Mouse (Mus musculus): ENCODE data around the gene Zbtb21. TPM values are rescaled to one million over a fixed set of nuclear protein-coding genes. Genes with fewer than 3 reads are reported as not detected.

The Zbtb21 gene
- polyA plus RNA-seq, 2 experiments: 11.9 to 17.3 TPM

DNA sequence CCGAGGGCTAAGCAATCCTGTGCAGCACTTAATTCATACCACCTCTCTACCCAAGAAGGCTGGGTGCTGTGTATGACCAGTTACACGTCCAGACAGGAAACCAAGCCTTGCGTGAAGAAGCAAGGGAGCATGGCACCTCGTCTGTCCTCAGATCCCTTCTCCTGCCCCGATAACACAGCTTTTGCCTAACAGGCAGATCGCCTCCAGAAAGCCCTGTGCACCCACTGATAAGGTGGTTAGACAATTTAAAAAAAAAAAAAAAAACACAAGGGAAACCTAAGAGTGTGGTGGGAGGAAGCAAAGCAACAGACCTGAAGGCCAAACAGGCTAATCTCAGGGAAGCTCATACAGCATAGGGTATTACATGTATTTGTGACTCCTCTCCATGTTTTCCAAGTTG lies 54.9 kb downstream of the Zbtb21 start:
- Histone ChIP-seq H3K36me3 (ENCODE audit: control insufficient read depth, insufficient read depth, low read length) (no peaks in the 10 kb centered on the region), H3K27ac (replicated peaks; ENCODE audit: low read depth, low read length) (no peak overlapping the region), H3K4me1 (ENCODE audit: control insufficient read depth, insufficient read depth, low read length) (no peaks in the 10 kb centered on the region), H3K9ac (ENCODE audit: low read depth, low read length, severe bottlenecking) (no peak overlapping the region), H3K9me3 (ENCODE audit: control insufficient read depth, low read length) (no peaks in the 10 kb centered on the region), H3K27me3 (ENCODE audit: control insufficient read depth, insufficient read depth, low read length) (no peaks in the 10 kb centered on the region), H3K4me3 (replicated peaks; ENCODE audit: low read length) (no peak overlapping the region), H3K4me2 (replicated peaks; ENCODE audit: low read depth, low read length, severe bottlenecking) (no peak overlapping the region)
- ATAC-seq (ENCODE audit: low FRiP score, low read depth): no peak
- no peak for DNase-seq (ENCODE audit: low spot score)
- no peak for TF ChIP-seq POLR2A (IDR thresholded peaks at IDR 0.05; ENCODE audit: borderline replicate concordance, extremely low read depth, insufficient read depth, insufficient read length)
- 78% methylated on average over 6 of the region's 6 CpGs for WGBS

GRCm38 (mm10) chr16:97906337-97906736 lies 56.1 kb downstream of the Zbtb21 start:
- H3K4me3 ChIP-seq (replicated peaks; ENCODE audit: low read length): no peak overlapping the region
- H3K9ac ChIP-seq (ENCODE audit: low read depth, low read length, severe bottlenecking): no peak overlapping the region
- TF ChIP-seq POLR2A (IDR thresholded peaks at IDR 0.05; ENCODE audit: borderline replicate concordance, extremely low read depth, insufficient read depth, insufficient read length): no peak

DNA sequence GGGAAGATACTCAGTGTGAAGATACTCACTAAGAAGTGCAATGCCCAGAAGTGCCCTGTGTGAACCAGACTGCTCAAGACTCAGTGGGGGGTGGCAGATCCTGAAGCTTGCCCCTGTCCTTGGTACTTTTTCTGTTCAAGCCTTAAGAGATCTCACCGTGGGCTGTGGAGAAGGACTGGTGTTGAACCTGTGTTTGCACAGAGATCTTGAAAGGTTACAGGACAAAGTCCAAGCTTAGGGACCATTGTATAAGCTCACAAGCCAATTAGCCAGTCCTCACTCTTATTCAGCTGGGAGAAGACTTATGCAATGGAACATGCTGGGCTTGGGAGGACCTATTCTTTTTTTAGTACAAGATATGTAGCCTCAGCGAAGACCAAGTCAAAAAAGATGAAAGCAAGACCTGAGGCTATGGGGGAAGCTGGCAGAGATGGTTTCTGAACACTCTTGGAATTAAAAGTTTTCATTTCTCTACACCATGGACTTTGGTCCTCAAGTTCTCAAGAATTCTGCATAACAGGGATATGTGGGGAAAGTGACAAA lies 56.9 kb downstream of the Zbtb21 start:
- no peak overlapping the region for H3K9ac ChIP-seq (ENCODE audit: low read depth, low read length, severe bottlenecking)
- no peak overlapping the region for H3K4me2 ChIP-seq (replicated peaks; ENCODE audit: low read depth, low read length, severe bottlenecking)

More at GRCm38 (mm10) chr16:97906337-97906736, 56.1 kb downstream of the Zbtb21 start:
- H3K27ac ChIP-seq (replicated peaks; ENCODE audit: low read depth, low read length): no peak overlapping the region
- ATAC-seq (ENCODE audit: low FRiP score, low read depth) (no peak), DNase-seq (ENCODE audit: low spot score) (no peak)
- no peaks in the 10 kb centered on the region for H3K4me1 ChIP-seq (ENCODE audit: control insufficient read depth, insufficient read depth, low read length)
- H3K4me2 ChIP-seq (replicated peaks; ENCODE audit: low read depth, low read length, severe bottlenecking): no peak overlapping the region
- H3K36me3 ChIP-seq (ENCODE audit: control insufficient read depth, insufficient read depth, low read length): no peaks in the 10 kb centered on the region
- H3K9me3 ChIP-seq (ENCODE audit: control insufficient read depth, low read length): no peaks in the 10 kb centered on the region
- no peaks in the 10 kb centered on the region for H3K27me3 ChIP-seq (ENCODE audit: control insufficient read depth, insufficient read depth, low read length)

DNA sequence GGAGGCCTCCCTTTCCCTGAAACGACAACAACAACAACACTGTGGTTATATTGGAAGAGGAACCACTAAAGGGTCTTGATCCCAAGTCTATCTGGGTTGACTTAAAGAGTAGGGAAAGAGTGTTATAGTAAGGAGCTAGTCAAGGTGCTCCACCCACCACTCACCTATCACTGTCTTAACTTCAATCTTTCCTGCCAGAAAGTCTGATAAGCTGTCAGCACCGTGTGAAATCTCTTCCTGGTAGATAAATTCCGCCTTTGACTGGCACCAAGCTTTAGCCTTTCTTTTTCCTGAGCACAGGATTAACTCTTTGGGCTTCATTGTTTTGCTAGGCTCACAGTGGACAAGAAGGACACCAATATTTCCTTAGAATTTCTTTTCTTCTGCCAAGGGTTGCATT lies 58.4 kb downstream of the Zbtb21 start:
- WGBS: 85% methylated on average over 3 of the region's 3 CpGs
- Histone ChIP-seq H3K27ac (replicated peaks; ENCODE audit: low read depth, low read length) (no peak overlapping the region), H3K36me3 (ENCODE audit: control insufficient read depth, insufficient read depth, low read length) (no peaks in the 10 kb centered on the region), H3K9me3 (ENCODE audit: control insufficient read depth, low read length) (no peaks in the 10 kb centered on the region), H3K4me3 (replicated peaks; ENCODE audit: low read length) (no peak overlapping the region), H3K4me1 (ENCODE audit: control insufficient read depth, insufficient read depth, low read length) (no peaks in the 10 kb centered on the region), H3K4me2 (replicated peaks; ENCODE audit: low read depth, low read length, severe bottlenecking) (no peak overlapping the region), H3K27me3 (ENCODE audit: control insufficient read depth, insufficient read depth, low read length) (no peaks in the 10 kb centered on the region), H3K9ac (ENCODE audit: low read depth, low read length, severe bottlenecking) (no peak overlapping the region)
- DNase-seq (ENCODE audit: low spot score) (no peak), ATAC-seq (ENCODE audit: low FRiP score, low read depth) (no peak)
- no peak for TF ChIP-seq POLR2A (IDR thresholded peaks at IDR 0.05; ENCODE audit: borderline replicate concordance, extremely low read depth, insufficient read depth, insufficient read length)

More for the DNA sequence above, 56.9 kb downstream of the Zbtb21 start:
- Histone ChIP-seq H3K4me1 (ENCODE audit: control insufficient read depth, insufficient read depth, low read length) (no peaks in the 10 kb centered on the region), H3K27ac (replicated peaks; ENCODE audit: low read depth, low read length) (no peak overlapping the region), H3K9me3 (ENCODE audit: control insufficient read depth, low read length) (no peaks in the 10 kb centered on the region), H3K36me3 (ENCODE audit: control insufficient read depth, insufficient read depth, low read length) (no peaks in the 10 kb centered on the region), H3K4me3 (replicated peaks; ENCODE audit: low read length) (no peak overlapping the region), H3K27me3 (ENCODE audit: control insufficient read depth, insufficient read depth, low read length) (no peaks in the 10 kb centered on the region)
- TF ChIP-seq POLR2A (IDR thresholded peaks at IDR 0.05; ENCODE audit: borderline replicate concordance, extremely low read depth, insufficient read depth, insufficient read length): no peak
- ATAC-seq (ENCODE audit: low FRiP score, low read depth) (no peak), DNase-seq (ENCODE audit: low spot score) (no peak)
- WGBS: 89% methylated on average over 2 of the region's 2 CpGs

GRCm38 (mm10) chr16:97897346-97898024 lies 64.9 kb downstream of the Zbtb21 start:
- Histone ChIP-seq H3K36me3 (ENCODE audit: control insufficient read depth, insufficient read depth, low read length) (no peaks in the 10 kb centered on the region), H3K4me2 (replicated peaks; ENCODE audit: low read depth, low read length, severe bottlenecking) (no peak overlapping the region), H3K4me1 (ENCODE audit: control insufficient read depth, insufficient read depth, low read length) (no peaks in the 10 kb centered on the region), H3K9me3 (ENCODE audit: control insufficient read depth, low read length) (no peaks in the 10 kb centered on the region), H3K27me3 (ENCODE audit: control insufficient read depth, insufficient read depth, low read length) (no peaks in the 10 kb centered on the region), H3K27ac (replicated peaks; ENCODE audit: low read depth, low read length) (no peak overlapping the region), H3K4me3 (replicated peaks; ENCODE audit: low read length) (no peak overlapping the region), H3K9ac (ENCODE audit: low read depth, low read length, severe bottlenecking) (no peak overlapping the region)
- no peak for TF ChIP-seq POLR2A (IDR thresholded peaks at IDR 0.05; ENCODE audit: borderline replicate concordance, extremely low read depth, insufficient read depth, insufficient read length)
- DNase-seq (ENCODE audit: low spot score) (peak; percentile 31), ATAC-seq (ENCODE audit: low FRiP score, low read depth) (no peak)
- 76% methylated on average over 5 of the region's 5 CpGs for WGBS

Other genes starting within 250 kb of the Zbtb21 start
- 7.6 and 8.3 TPM in 2 replicates for gene Ripk4, start 198.8 kb downstream of the Zbtb21 start, polyA plus RNA-seq (2012; rRNA removed)
- gene Ripk4, start 198.8 kb downstream of the Zbtb21 start, polyA plus RNA-seq (2014; fragmentation: Nextera tagmentation; extraction: Ambion mirVana): 17.2 and 20.3 TPM in 2 replicates
- gene Prdm15, start 110.8 kb downstream of the Zbtb21 start, polyA plus RNA-seq (2012; rRNA removed): 19.5 and 19.6 TPM in 2 replicates
- 9.7 and 10.6 TPM in 2 replicates for gene Prdm15, start 110.8 kb downstream of the Zbtb21 start, polyA plus RNA-seq (2014; fragmentation: Nextera tagmentation; extraction: Ambion mirVana)
- gene C2cd2, start within 50 bp of the Zbtb21 start, polyA plus RNA-seq (2012; rRNA removed): 12.0 and 14.2 TPM in 2 replicates
- gene C2cd2, start within 50 bp of the Zbtb21 start, polyA plus RNA-seq (2014; fragmentation: Nextera tagmentation; extraction: Ambion mirVana): 21.7 and 22.2 TPM in 2 replicates
- gene B230307C23Rik, start 34.7 kb upstream of the Zbtb21 start, polyA plus RNA-seq (2012; rRNA removed): 12.4 and 13.5 TPM in 2 replicates
- 29.4 and 32.9 TPM in 2 replicates for gene B230307C23Rik, start 34.7 kb upstream of the Zbtb21 start, polyA plus RNA-seq (2014; fragmentation: Nextera tagmentation; extraction: Ambion mirVana)
- gene A630089N07Rik, start 119.8 kb upstream of the Zbtb21 start, polyA plus RNA-seq (2012; rRNA removed): 6.5 and 10.3 TPM in 2 replicates
- gene A630089N07Rik, start 119.8 kb upstream of the Zbtb21 start, polyA plus RNA-seq (2014; fragmentation: Nextera tagmentation; extraction: Ambion mirVana): 15.9 and 21.0 TPM in 2 replicates

Data from limb, embryonic 14.5 days (tissue).